Mouse (Mus musculus): Measurements from ENCODE around the gene Prg3. TPM values are rescaled to one million over a fixed set of nuclear protein-coding genes. Genes with fewer than 3 reads are reported as not detected.

Prg3 gene
- polyA plus RNA-seq, 1 experiment, result not detected

- no peak for TF ChIP-seq POLR2A (IDR thresholded peaks at IDR 0.05; ENCODE audit: extremely low read depth, insufficient read depth, low read length)
- no peak for TF ChIP-seq CTCF (IDR thresholded peaks at IDR 0.05; ENCODE audit: extremely low read depth, insufficient read depth, low read length)
- H3K4me1 ChIP-seq (ENCODE audit: control insufficient read depth, insufficient read depth, low read length), result no peaks in the 10 kb centered on the region
- no peak overlapping the region for H3K4me3 ChIP-seq (ENCODE audit: insufficient read depth, low read length)
- no peak overlapping the region for H3K27ac ChIP-seq (ENCODE audit: insufficient read depth, low read length)
These were observed 20.6 kb upstream of the Prg3 start for GRCm38 (mm10) chr2:84967318-84967991.

GRCm38 (mm10) chr2:84975580-84975979, 12.4 kb upstream of the Prg3 start:
- H3K4me1 ChIP-seq (ENCODE audit: control insufficient read depth, insufficient read depth, low read length), result no peaks in the 10 kb centered on the region
- H3K4me3 ChIP-seq (ENCODE audit: insufficient read depth, low read length), result no peak overlapping the region
- no peak overlapping the region for H3K27ac ChIP-seq (ENCODE audit: insufficient read depth, low read length)
- no peak for TF ChIP-seq POLR2A (IDR thresholded peaks at IDR 0.05; ENCODE audit: extremely low read depth, insufficient read depth, low read length)
- TF ChIP-seq CTCF (IDR thresholded peaks at IDR 0.05; ENCODE audit: extremely low read depth, insufficient read depth, low read length), result no peak

GRCm38 (mm10) chr2:84980188-84980587, 7.8 kb upstream of the Prg3 start, which contains the start of gene Prg2:
Gene Prg2 (plus strand): TSS chr2:84980461.
- no peaks in the 10 kb centered on the region for H3K4me1 ChIP-seq (ENCODE audit: control insufficient read depth, insufficient read depth, low read length)
- TF ChIP-seq CTCF (IDR thresholded peaks at IDR 0.05; ENCODE audit: extremely low read depth, insufficient read depth, low read length), result no peak
- no peak for TF ChIP-seq POLR2A (IDR thresholded peaks at IDR 0.05; ENCODE audit: extremely low read depth, insufficient read depth, low read length)
- no peak within 1 kb of the TSS for H3K27ac ChIP-seq (ENCODE audit: insufficient read depth, low read length)
- no peak within 1 kb of the TSS for H3K4me3 ChIP-seq (ENCODE audit: insufficient read depth, low read length)

GRCm38 (mm10) chr2:84996376-84996775, 8.4 kb downstream of the Prg3 start:
- Histone ChIP-seq H3K27ac (ENCODE audit: insufficient read depth, low read length) (no peak overlapping the region), H3K4me3 (ENCODE audit: insufficient read depth, low read length) (no peak overlapping the region), H3K4me1 (ENCODE audit: control insufficient read depth, insufficient read depth, low read length) (no peaks in the 10 kb centered on the region)
- TF ChIP-seq CTCF (IDR thresholded peaks at IDR 0.05; ENCODE audit: extremely low read depth, insufficient read depth, low read length) (no peak), POLR2A (IDR thresholded peaks at IDR 0.05; ENCODE audit: extremely low read depth, insufficient read depth, low read length) (no peak)

GRCm38 (mm10) chr2:84999486-85000181, 11.6 kb downstream of the Prg3 start:
- Histone ChIP-seq H3K4me1 (ENCODE audit: control insufficient read depth, insufficient read depth, low read length) (0 out of 2 replicates have a peak, but pooled peaks cover 1% of the 10 kb centered on the region), H3K27ac (ENCODE audit: insufficient read depth, low read length) (no peak overlapping the region), H3K4me3 (ENCODE audit: insufficient read depth, low read length) (no peak overlapping the region)
- no peak for TF ChIP-seq CTCF (IDR thresholded peaks at IDR 0.05; ENCODE audit: extremely low read depth, insufficient read depth, low read length)
- TF ChIP-seq POLR2A (IDR thresholded peaks at IDR 0.05; ENCODE audit: extremely low read depth, insufficient read depth, low read length), result no peak

- TF ChIP-seq CTCF (IDR thresholded peaks at IDR 0.05; ENCODE audit: extremely low read depth, insufficient read depth, low read length) (no peak), POLR2A (IDR thresholded peaks at IDR 0.05; ENCODE audit: extremely low read depth, insufficient read depth, low read length) (no peak)
- H3K27ac ChIP-seq (ENCODE audit: insufficient read depth, low read length), result no peak overlapping the region
- H3K4me1 ChIP-seq (ENCODE audit: control insufficient read depth, insufficient read depth, low read length), result 0 out of 2 replicates have a peak, but pooled peaks cover 1% of the 10 kb centered on the region
- no peak overlapping the region for H3K4me3 ChIP-seq (ENCODE audit: insufficient read depth, low read length)
These were observed 13.5 kb downstream of the Prg3 start for GRCm38 (mm10) chr2:85001497-85001896.

- Histone ChIP-seq H3K27ac (ENCODE audit: insufficient read depth, low read length) (no peak overlapping the region), H3K4me1 (ENCODE audit: control insufficient read depth, insufficient read depth, low read length) (0 out of 2 replicates have a peak, but pooled peaks cover 1% of the 10 kb centered on the region), H3K4me3 (ENCODE audit: insufficient read depth, low read length) (no peak overlapping the region)
- TF ChIP-seq POLR2A (IDR thresholded peaks at IDR 0.05; ENCODE audit: extremely low read depth, insufficient read depth, low read length) (no peak), CTCF (IDR thresholded peaks at IDR 0.05; ENCODE audit: extremely low read depth, insufficient read depth, low read length) (no peak)
These were observed 14.6 kb downstream of the Prg3 start for GRCm38 (mm10) chr2:85002575-85002974.

GRCm38 (mm10) chr2:85004341-85004740, 16.3 kb downstream of the Prg3 start:
- TF ChIP-seq POLR2A (IDR thresholded peaks at IDR 0.05; ENCODE audit: extremely low read depth, insufficient read depth, low read length), result no peak
- TF ChIP-seq CTCF (IDR thresholded peaks at IDR 0.05; ENCODE audit: extremely low read depth, insufficient read depth, low read length), result no peak
- H3K27ac ChIP-seq (ENCODE audit: insufficient read depth, low read length), result 0 out of 2 replicates have a peak overlapping the region, but pooled peaks have one; percentile 6
- H3K4me3 ChIP-seq (ENCODE audit: insufficient read depth, low read length), result no peak overlapping the region
- 0 out of 2 replicates have a peak, but pooled peaks cover 1% of the 10 kb centered on the region for H3K4me1 ChIP-seq (ENCODE audit: control insufficient read depth, insufficient read depth, low read length)

- no peak for TF ChIP-seq CTCF (IDR thresholded peaks at IDR 0.05; ENCODE audit: extremely low read depth, insufficient read depth, low read length)
- TF ChIP-seq POLR2A (IDR thresholded peaks at IDR 0.05; ENCODE audit: extremely low read depth, insufficient read depth, low read length), result no peak
These were observed 18.6 kb downstream of the Prg3 start for GRCm38 (mm10) chr2:85006600-85006999.

More at GRCm38 (mm10) chr2:85006600-85006999, 18.6 kb downstream of the Prg3 start:
- H3K27ac ChIP-seq (ENCODE audit: insufficient read depth, low read length), result no peak overlapping the region
- 0 out of 2 replicates have a peak, but pooled peaks cover 1% of the 10 kb centered on the region for H3K4me1 ChIP-seq (ENCODE audit: control insufficient read depth, insufficient read depth, low read length)
- H3K4me3 ChIP-seq (ENCODE audit: insufficient read depth, low read length), result no peak overlapping the region

Data from cortical plate, adult 2 months (tissue).